Mouse (Mus musculus) WW6 (cell line): ENCODE measurements at regions not wholly inside any gene's neighbourhood (a gene's known extent, or its start where the extent isn't known, plus 50 kb on each side); places are given as distances from the start of the nearest gene placed in this dataset.

Source experiments
- DNase-seq: peaks from one replicate; pipeline ENCODE4 v3.0.0-alpha.2; 2013; ENCODE audit warnings: low read depth, low spot score

DNA sequence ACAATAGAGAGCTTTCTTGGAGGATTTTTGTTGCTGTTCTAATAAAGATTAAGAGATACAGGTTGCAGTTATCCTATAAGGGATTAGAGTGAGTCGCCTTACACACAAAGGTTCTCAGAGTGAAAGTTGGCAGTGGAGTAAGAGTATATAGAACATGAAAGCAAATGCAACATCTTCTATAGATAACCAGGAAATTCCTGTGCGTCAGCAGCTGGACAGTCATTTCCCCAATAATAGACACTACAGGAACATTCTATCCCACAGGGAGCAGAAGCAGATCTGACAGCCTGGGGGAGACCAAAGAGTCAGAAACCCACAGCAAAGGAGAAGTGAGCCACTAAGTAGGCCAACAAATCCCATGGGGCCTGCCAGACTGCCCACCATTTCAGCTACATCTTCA lies 348.7 kb downstream of the Elavl2 start:
- DNase-seq = no peak

DNA sequence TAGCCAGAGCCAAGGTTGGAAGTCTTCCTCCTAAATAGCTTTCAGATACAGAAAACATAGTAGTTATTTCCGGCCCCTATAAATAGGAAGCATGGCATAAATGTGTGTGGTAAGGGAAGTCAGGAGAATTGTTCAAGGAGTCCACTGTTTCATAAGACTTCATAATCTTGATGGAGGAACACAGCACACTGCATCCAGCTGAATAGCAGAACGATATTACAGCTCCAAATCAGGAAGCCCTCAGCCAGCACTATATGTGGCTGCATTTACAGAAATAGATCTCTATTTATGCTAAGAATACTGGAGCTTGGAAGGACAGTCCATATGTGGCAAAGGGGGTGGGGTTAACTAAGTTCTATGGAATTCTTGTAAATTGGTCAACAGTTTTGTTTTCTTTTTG lies 371.1 kb downstream of the Elavl2 start:
- DNase-seq = no peak

DNA sequence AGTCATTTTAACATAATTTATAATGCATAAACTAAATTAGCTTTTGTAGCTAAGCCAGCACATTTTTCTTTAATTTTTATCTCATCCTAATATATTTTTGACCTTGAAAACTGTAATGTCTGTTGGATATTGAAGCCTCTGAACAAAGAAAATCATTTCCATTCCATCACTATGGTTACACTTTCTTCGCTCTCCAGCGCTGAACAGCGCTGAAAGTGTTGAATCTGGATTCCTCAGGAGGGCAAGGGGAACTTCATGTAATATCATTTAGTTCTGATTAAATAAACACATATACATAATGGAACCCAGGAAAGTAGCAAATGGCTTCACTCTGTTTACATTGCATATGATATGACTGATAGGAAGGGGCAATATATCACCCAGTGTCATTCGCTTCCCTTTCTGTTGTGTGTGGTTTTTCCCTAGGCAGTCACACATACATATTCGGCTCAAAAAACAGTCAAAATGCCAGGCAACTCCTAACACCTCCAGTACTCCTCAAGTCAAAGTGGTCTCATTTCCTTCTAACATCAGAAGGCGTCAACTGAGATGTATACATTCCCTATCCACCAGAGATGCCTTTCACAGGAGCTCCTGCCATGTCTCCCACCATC lies 372.5 kb downstream of the Elavl2 start:
- DNase-seq = no peak

DNA sequence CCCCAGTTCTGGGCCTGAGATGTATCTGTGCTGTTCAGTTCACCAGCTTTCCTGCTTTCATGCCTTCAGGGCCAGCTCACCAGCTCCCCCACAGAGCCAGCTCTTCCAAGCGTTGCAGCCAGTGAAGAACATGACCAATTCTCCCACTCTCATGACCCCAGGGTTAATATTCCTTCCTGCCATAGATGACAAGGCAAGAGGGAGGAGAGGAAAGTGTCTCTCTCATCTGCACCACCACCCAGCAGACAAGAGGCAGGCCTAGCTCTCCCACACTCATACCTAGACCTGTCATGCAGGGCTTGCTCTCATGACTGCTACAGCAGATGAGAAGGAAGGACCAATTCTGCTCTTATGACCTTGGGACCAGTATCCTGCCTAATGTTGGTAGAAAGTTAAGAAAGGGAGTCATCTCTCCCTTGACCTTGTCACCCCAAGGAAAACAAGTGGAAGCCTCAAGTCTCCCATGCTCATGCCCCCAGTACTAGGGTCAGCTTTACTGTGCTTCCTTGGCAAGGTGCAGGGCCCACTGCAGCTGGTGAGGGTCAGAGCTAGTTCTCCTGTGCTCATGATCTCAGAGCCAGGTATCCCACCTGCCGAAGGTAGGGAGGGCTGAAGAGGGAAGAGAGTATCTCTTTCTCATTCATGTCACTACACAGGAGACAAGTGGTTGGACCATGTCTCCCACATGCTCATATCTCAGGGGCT lies 404.0 kb downstream of the Elavl2 start:
- DNase-seq = no peak

DNA sequence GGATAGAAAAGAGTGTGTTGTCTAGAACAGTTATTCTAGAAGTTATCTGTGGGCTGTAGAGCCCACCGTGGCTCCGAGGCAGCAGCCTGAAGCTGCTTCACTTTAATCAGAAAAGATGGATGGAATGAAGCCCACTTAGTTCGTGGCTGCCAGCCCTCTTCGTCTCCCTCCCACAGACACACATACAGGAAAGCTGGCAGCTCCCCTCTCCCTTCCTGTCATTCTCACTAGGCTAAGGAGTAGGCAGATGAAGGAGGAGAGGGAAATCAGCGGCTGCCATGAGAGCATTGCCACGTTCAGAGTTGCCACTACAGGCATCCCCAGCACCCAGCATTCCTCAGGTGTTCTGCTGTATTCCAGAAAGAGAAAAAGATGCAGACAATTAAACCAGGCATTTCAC lies 435.9 kb downstream of the Elavl2 start:
- no peak for DNase-seq

DNA sequence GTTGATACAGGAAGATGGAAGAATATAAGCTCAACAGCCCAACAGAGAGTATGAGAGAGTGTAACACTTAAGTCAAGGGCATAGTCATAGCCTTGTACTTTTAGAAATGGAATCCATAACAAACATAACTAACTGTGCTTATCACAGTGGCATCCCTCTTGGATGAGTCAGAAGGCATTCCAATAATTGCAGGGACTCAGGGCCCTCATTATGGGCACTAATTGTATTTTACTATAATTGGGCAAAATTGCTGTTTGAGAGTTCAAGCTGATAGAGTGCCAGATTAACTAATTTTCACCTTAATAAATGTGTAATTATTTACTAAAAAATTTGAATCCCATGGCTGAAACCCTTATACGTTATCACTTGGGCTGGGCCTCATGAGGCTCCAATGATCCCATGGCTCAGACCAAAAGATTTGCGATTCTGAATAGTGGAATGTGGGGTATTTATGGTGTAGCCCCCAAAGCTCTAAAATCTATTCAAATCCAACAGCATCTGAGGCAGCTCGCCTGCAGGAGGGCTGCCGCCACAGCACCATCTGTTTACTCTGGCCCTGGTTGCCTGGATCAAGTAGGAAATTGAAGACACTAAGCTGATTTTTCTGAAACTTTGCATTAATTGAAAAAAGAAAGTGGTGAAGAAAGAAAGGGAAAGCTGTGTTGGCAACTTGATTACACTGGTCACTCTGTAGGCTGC lies 456.7 kb downstream of the Elavl2 start:
- no peak for DNase-seq

DNA sequence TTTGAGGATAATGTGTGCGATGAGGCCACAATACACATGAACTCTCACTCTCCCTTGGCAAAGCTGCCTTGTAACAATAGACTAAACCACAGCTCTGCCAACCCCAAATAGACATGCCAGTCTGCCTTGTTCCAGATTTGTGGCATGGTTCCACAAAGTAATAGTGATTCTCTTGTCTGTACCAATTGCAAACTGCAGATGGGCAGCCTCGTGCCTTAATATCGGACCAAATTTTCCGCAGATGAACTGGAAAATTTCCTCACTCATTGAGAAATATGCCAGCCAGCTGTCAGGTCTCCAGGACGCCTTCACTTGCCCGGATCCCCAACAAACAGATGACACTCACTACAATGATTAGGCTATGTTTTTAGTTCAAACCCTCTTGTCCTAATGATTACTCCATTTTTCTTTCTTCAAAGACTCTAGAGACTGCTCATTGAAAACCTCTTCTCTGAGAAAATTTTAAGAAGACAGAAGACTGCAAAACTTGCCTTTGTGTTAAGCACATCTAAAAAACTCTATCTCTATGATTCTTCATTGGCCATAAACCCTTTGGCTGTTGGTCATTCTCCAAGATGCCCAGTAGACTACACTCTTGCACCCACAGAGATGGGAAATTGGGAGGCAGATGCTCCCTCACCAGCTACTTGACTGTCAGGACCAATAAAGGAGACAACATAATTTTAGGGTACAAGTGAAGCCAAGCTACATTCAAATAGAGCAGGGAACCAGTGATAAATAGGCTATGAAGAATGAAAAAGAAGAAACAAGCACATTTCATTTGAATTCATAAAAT lies 483.1 kb downstream of the Elavl2 start:
- DNase-seq = no peak

DNA sequence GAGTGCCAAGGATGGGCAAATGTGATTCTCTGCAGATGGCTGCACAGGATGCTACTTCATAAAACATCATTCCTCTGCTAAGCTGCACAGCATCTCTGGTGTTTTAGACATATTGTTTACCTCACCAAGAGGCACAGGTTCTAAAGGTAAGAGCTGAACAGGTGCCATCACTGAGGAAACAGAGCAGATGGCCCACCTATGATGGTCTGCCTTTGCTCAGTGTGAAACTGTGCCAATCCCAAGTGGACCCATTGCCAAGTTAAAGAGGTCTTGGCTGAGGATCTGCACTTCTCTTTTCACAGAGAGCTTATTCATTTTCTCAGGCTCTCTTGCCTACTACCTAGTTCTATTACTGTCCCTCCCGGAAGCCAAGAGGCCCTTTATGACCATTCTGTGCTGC lies 494.3 kb downstream of the Elavl2 start:
- no peak for DNase-seq

DNA sequence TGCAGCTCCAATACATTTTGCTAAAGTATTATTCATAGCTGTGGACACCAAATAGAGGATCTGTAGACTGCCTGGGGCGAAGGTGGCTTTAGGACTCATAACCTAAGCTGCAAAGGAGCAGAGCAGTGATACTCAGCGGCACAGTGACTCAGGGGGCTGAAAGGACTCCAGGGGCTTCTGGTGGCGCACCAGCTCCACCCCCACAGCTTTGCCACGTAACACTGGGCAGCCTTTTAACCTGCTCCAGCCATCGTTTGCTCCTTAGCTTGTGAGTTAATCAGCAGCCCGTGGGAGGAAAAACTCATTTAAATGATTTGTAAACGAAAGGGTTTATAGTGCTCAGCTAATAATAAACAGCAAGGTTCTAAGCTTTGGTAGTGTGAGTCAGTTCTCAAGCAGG lies 532.4 kb downstream of the Elavl2 start:
- no peak for DNase-seq

DNA sequence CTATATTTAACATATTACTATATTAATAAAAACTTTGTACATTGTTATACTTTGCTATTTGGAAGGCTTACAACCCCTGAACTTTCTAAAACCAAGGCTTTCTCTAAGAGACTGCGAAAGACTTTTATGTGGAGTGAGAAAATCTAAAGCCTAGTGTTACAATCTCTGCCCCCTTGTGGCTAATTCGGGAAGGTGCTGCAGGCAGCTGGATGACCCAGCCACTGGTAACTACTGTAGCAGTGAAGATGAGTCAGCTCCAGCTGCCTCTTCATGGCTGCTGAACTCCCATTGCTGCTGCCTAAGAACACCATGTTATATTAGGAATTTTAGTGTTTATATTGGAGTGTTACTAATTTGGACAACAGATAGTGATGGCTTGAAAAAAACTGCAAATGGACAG lies 539.7 kb downstream of the Elavl2 start:
- peak; percentile 18 for DNase-seq

DNA sequence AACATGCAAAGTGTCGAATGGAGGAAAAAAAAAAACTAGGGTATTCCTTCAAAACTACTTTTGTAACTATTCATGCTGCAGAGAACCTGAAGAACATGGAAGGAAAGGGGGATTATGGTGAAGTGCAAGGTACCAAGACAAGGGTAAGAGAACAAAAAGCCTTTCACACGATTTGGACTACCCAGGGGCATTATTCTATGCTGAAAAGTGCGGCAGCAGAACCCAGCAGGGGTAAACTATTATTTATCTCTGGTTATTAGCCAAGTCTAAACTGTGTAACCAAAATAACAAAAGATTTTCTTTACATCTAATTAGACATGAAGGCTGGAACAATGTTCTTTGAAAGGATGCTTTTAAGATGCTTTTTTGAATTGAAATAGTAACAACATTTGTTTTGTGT lies 560.8 kb downstream of the Elavl2 start:
- DNase-seq = no peak

DNA sequence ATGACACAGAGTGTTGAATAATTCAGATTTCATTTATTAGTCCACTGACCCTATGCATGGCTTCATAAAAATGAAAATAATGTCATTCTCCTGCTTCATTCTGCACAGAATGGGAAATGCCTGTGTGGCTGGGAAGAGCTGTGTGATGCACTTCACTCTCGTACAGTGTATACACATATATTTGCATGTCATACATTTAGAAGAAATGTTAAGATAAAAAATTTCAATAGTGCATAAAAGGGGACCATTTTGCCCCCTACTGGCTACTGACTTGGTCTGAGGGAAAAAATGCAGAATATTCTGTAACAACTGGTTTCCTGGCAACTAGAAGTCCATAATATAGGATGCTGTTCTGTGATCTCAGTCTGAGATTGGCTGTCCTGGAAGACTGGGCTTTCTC lies 580.5 kb downstream of the Zfp352 start:
- no peak for DNase-seq

DNA sequence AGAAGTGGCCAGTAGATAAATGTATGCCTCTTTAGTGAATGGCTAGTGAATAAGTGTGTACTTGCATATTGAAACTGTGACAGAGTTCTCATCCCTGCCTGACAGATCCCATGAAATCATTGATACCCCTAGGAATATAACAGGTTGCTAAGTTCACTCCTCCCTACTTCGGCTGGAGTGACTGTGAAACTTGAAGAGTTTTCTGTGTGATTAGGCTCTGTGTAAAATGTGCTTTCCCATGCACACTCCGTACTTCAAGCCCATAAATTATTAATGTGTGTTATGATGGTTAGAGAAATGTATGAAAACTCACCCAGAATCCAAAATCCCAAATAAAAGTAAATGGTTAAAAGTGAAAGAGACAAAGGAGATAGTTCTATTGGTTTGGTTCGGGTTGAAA lies 580.0 kb downstream of the Zfp352 start:
- no peak for DNase-seq

DNA sequence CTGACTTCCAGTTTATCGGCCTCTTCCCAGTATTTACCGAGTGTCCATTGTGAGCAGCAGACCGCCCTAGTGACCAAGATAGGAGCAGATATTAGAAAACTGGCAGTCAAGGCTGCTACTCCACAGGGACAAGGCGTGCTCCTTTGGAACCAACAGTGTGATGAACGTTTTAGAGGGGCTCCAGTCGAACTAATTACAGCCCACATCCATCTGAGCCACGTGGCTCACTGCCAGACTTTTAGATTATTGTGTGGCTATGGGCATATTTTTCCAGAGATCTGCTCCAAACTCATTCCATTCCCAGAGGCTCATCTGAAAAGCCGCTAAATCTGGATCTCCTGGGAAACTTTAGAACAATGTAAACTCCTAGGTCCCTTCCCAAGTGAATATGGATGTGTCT lies 578.9 kb downstream of the Zfp352 start:
- DNase-seq = no peak
